Mouse (Mus musculus): ENCODE measurements around the gene Slc38a6.

GRCm38 (mm10) chr12:73363401-73363800 is 76.8 kb downstream of the Slc38a6 start:
- TF ChIP-seq POLR2A (IDR thresholded peaks at IDR 0.05; ENCODE audit: insufficient read length, low read depth), result no peak
- TF ChIP-seq TCF12 (IDR thresholded peaks at IDR 0.05; ENCODE audit: insufficient read depth, poor library complexity, severe bottlenecking), result no peak
- TF ChIP-seq MAX (IDR thresholded peaks at IDR 0.05; ENCODE audit: low read depth), result no peak
- TF ChIP-seq MYOG (IDR thresholded peaks at IDR 0.05; ENCODE audit: control insufficient read depth in 1 of 3, insufficient read depth in 1 of 3, insufficient read length in 2 of 3, low read depth in 2 of 3), result no peak
- TF ChIP-seq MYOD1 (IDR thresholded peaks at IDR 0.05; ENCODE audit: control insufficient read depth in 1 of 3, insufficient read length in 2 of 3, low read depth in 2 of 3), result no peak
- no peak for TF ChIP-seq USF1 (IDR thresholded peaks at IDR 0.05; ENCODE audit: low read depth)
- TF ChIP-seq E2F4 (IDR thresholded peaks at IDR 0.05; ENCODE audit: insufficient read depth), result no peak
- TF ChIP-seq CEBPB (IDR thresholded peaks at IDR 0.05; ENCODE audit: insufficient read depth, poor library complexity, severe bottlenecking), result no peak
- TF ChIP-seq REST (IDR thresholded peaks at IDR 0.05; ENCODE audit: insufficient read depth, insufficient read length), result no peak
